Mouse (Mus musculus) neutrophil, adult 65 days (primary cell): Measurements from ENCODE around the gene Abcb6. TPM values are rescaled to one million over a fixed set of nuclear protein-coding genes. Genes with fewer than 3 reads are reported as not detected.

Source experiments
- total RNA-seq: library from RNA; stranded (reverse); gene quantifications from 2 replicates; pipeline ENCODE4 v1.2.4, GENCODE M21; 2023

Gene Abcb6
- 3.5 and 3.7 TPM in 2 replicates for total RNA-seq

GRCm38 (mm10) chr1:75180105-75180590, at the start of gene Abcb6:
Gene Abcb6, minus strand, starts transcription at chr1:75180392.

DNA sequence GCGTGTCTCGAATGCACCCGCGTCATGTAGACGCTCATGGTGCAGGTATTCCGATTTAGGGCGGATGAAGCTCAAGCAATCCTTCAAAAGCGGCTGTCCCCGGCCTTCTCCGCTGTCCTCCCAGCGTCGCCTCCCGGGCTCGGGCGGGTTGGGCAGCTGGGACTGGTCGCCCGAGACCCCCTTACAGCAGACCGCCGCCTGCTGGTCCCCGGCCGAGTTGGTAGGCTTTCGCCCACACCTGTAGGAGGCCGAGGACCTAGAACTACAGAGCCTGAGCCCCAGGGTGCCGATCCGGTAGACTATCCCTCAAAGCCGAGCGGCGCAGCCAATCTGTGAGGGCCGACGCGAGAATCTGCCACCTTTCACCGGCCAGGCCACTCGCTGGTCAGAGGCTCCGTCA, 39.3 kb upstream of the Abcb6 start, which contains the start of gene Tuba4a:
Gene Tuba4a, minus strand, starts transcription at position 335 of the 400 bp plus-strand sequence.

GRCm38 (mm10) chr1:75210136-75211087, 30.2 kb upstream of the Abcb6 start, which contains the start of the genes Glb1l and Stk16:
Gene Glb1l, minus strand, starts transcription at chr1:75210813.
Gene Stk16, plus strand, starts transcription at chr1:75210838.

DNA sequence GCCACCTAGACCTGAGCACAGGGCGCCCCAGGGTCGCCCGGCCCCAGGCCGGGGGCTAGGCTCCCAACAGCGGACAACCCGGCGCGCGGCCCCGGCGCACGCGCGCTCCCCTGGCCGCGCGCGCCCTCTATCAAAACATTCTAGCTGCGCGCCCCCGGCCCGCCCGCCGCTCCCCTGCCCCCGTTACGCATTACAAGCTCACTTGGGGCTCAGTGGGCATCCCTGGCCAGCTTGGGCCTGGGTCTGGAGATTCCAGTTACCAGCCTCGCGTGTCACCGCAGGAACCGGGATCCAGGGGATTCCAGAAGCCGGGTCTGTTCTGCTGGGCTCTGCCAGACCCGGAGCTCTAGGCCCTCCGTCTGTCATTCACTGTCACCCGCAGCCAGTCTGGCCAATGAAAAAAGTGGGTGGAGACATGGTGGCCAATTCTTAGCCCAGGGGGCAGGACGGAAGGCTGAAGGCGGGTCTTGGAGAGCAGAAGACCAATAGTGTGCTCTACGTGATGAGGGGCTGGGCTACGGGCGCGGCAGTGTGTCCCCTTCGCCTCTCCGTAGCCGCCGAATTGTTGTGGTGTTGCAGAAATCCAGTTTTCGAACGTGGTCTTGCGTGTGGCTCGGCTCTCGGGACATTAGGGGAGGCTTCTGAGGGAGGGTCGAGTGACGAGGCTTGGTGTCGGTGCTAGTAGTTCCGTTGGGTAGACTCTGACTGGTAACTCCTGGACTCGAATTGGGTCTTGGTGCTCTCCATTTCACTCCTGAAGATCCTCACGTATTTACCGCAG, 11.6 kb upstream of the Abcb6 start, which contains the start of the genes Ankzf1 and Atg9a:
Gene Ankzf1, plus strand, starts transcription at position 530 of the 781 bp plus-strand sequence.
Gene Atg9a, minus strand, starts transcription at position 575 of the 781 bp plus-strand sequence.

DNA sequence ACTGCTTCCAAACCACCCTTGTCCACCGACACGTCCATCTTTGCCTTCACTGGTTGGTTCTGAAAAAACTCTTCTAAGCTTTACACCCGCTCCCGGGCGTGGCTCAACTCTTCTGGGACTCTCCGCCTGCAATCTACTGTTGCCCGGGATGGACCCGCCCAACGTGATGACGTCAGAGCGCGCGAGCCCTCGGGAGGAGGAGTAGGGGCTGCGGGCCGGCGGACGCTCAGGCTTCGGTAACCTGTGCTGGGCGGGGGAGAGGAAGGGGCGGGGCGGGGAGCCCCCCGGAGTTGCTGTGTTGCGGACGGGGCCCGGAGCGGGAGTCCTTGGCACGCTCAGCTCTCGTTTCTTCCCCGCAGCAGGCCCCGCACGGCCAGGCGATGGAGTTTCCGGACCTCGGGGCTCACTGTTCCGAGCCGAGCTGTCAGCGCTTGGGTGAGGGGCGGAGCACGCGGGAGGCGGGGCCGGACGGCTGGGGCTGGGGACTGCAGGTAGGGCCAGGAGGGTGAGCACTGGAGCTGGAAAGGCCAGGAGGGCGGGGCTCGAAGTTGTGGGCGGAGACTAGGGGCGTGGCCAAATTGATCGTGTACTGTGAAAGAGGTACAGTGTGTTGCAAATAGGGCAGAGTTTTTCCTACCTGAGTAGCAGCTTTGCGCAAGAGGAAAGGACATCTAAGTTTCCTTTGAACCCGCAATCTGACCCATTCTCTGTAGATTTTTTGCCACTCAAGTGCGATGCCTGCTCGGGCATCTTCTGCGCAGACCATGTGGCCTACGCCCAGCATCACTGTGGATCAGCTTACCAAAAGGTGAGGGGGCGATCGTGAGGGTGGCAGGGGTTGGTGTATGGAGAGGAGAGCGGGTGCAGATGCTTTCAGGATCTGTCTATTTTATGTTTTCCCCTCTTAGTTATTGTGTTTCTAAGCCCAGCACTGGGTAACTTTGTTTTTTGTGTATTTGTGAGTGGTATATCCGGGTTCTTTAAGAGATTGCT, 11.4 kb downstream of the Abcb6 start, which contains the start of gene Zfand2b:
Gene Zfand2b, plus strand, starts transcription at position 175 of the 993 bp plus-strand sequence.

DNA sequence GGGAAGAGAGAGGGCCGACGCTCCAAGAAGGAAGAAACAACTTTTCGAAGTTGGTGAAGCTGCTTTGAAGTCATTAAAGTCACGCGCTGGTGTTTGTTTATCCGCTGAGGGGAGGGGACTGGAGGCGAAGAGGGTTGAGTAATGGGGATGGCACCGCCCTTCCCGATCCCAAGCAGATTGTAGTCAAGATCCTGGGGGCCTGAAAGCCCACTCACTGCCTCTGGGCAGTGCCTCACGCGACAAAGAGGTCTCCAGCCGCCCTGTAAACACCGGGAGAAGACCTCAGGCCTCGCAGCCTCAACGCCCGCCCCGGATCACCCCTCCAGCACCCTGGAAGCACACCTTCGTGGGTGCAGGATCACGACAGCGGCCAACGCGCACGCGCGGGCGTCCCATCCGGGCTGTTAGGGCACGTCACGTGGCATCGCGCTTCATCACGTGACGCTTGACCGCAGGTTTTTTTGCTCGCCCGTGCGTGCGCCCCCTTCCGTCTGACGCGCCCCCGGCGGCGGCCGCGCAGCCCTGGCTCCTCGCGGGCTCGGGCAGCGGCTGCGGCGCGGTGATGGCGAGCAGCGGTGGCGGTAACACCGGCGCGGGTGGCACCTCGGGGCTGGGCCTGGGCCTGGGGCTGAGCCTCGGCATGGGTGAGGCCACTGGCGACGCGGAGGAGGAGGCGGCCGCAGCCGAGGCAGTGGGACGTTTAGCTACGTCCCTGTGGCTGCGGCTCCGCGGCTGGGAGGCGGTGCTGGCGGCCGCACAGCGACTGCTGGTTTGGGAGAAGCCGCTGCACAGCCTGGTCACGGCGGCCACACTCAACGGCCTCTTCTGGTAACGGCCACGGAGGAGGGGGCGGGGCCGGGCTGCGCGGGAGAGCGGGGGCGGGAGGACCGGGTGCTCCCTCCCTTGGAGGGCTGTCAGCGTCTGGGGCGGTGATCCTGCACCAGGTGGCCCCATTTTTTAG, 37.6 kb downstream of the Abcb6 start, which contains the start of the genes Cnppd1 and Retreg2:
Gene Cnppd1, minus strand, starts transcription at position 411 of the 961 bp plus-strand sequence.
Gene Retreg2, plus strand, starts transcription at position 478 of the 961 bp plus-strand sequence.

DNA sequence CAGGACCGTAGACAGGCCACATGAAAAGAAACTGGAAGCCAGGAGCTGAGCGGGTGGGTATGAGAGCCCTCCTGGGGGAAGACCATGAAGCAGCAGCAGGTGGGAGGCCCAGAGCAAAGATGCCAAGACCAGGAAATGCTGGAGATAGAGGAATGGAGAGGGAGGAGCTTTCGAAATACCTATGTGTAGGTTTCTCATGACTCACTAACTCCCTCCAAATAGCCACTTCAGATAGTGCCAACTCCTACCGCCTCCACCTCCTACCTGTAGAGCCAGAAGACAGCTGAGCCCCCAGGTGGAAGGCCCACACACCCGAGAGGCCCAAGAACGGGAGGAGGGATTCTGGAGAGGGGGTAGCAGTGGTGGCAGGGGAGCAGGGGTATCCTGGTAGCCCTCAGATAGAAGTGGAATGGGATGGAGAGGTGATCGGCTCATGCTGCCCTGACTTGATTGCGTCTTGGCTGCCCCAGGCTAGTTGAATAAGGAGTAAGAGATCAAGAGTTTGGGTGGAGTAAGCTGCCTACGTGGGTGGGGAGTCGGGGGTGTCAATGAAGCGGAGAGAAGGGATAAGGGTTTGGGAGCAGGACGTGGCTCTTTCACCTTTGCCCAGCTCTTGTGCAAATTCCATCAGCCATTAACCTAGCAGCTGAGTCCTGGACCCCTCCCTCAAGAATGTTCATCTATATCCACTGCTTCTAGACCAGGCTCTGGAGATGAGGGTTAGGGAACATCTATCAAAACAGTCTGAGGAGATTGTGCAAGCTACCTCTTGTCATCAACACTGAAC, 46.6 kb downstream of the Abcb6 start, which contains the start of gene Slc23a3:
Gene Slc23a3, minus strand, starts transcription at position 470 of the 787 bp plus-strand sequence.

DNA sequence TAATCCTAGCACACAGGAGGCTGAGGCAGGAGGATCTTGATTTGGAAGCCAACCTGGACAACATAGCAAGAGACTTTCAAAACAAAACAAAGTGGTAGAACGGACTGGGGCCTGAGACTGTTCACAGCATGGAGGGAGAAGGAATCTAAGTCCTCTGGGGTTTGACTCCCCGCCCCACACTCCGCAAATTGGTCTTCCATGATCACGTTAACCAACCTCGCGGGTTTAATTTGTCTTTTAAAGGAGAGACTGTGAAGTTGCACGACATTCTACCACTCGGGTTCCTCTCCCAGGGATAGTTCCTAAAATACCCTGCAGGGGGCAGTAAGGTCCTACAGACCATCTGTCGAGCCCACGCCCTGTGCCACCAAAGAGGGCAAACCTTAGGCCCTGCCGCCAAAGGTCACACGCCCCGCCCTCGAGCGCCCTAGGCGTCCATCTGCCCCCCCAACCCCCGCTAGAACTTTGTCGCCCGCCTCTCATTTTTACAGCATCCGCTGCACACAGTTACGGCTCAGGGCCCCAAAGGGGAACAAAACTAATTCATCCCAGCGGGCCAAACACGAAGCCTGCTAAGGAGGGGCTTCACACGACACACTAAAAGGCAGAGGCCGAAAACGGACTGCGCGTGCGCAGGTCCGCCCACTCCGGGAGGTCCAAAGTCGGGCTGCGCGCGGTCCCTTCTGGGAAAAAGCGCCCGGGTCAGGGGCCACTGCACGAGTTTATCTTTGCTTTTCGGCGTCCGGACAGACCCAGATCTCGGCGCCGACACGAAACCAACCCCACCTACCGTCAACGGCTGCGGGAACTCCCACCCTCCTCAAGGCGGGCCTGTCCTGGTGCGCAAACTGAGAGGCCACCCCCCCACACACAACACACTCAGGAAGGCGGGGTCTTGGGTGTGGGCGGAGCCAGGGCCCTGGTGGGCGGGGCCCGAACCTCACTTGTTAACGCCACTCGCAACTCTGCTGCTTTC, 55.6 kb downstream of the Abcb6 start, which contains the start of gene Nhej1:
Gene Nhej1, minus strand, starts transcription at position 855 of the 976 bp plus-strand sequence.

Other genes with a start within 250 kb of the Abcb6 start
- gene Cfap65, start 244.8 kb downstream of the Abcb6 start, total RNA-seq = 0.22 TPM in 1 of 2 replicates, not detected in the other
- 0.48 and 0.95 TPM in 2 replicates for gene Ihh, start 228.7 kb downstream of the Abcb6 start, total RNA-seq
- 7.6 and 8.1 TPM in 2 replicates for gene Nhej1, start 55.2 kb downstream of the Abcb6 start, total RNA-seq
- gene Slc23a3, start 46.5 kb downstream of the Abcb6 start, total RNA-seq = 0.66 and 1.6 TPM in 2 replicates
- 93.3 and 112 TPM in 2 replicates for gene Cnppd1, start 37.7 kb downstream of the Abcb6 start, total RNA-seq
- gene Retreg2, start 37.6 kb downstream of the Abcb6 start, total RNA-seq = 56.2 and 75.7 TPM in 2 replicates
- gene Zfand2b, start 11.7 kb downstream of the Abcb6 start, total RNA-seq = 49.3 and 60.3 TPM in 2 replicates
- 13.6 and 14.8 TPM in 2 replicates for gene Ankzf1, start 11.8 kb upstream of the Abcb6 start, total RNA-seq
- 83.0 and 94.0 TPM in 2 replicates for gene Atg9a, start 11.8 kb upstream of the Abcb6 start, total RNA-seq
- gene Glb1l, start 30.4 kb upstream of the Abcb6 start, total RNA-seq = 15.8 and 23.2 TPM in 2 replicates
- gene Stk16, start 30.4 kb upstream of the Abcb6 start, total RNA-seq = 115 and 135 TPM in 2 replicates
- gene Tuba4a, start 39.5 kb upstream of the Abcb6 start, total RNA-seq = 402 and 434 TPM in 2 replicates
- gene A630095N17Rik, start 51.7 kb upstream of the Abcb6 start, total RNA-seq = not detected in 2 replicates
- 8.1 and 8.6 TPM in 2 replicates for gene Dnajb2, start 56.0 kb upstream of the Abcb6 start, total RNA-seq
- not detected in 2 replicates for gene Ptprn, start 84.1 kb upstream of the Abcb6 start, total RNA-seq
- gene Resp18, start 98.0 kb upstream of the Abcb6 start, total RNA-seq = not detected in 2 replicates
- gene Dnpep, start 137.6 kb upstream of the Abcb6 start, total RNA-seq = 22.2 and 23.2 TPM in 2 replicates
- not detected in 2 replicates for gene Des, start 179.9 kb upstream of the Abcb6 start, total RNA-seq
- gene Speg, start 194.9 kb upstream of the Abcb6 start, total RNA-seq = 0.54 TPM in 1 of 2 replicates, not detected in the other